Mouse (Mus musculus) liver, embryonic 14.5 days (tissue): ENCODE data around the gene Maneal.

Experiments used
- CTCF ChIP-seq: IDR thresholded peaks from 2 replicates; pipeline ENCODE4 v1.5.1; 2016; ENCODE audit warnings: antibody characterized with exemption, low read depth, control low read depth
- EP300 ChIP-seq: IDR thresholded peaks from 2 replicates; pipeline ENCODE4 v1.6.1; 2016; ENCODE audit warnings: antibody characterized with exemption, low read depth

DNA sequence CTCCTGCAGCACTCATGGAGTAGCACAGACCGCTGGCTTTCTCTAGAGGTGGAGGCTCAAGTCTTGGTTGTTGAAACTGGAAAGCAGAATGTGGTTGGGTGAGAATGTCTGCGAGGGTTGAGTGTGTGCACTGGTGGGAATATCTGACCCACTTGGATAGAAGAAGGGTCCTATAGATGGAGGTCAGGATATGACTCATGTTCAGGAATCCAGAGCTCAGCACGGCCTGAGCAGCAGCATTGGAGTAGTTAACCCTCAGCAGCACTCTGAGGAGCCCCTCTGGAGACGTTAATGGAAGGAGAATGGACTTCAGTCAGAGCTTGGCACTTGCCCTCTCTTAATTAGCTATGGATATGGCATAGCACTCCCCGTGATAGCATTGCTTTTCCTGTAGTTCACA, 32.3 kb downstream of the Maneal start:
- TF ChIP-seq CTCF (no peak), EP300 (no peak)
